Mouse (Mus musculus): ENCODE data around the gene Olfr93. TPM values are rescaled to one million over a fixed set of nuclear protein-coding genes. Genes with fewer than 3 reads are reported as not detected.

Olfr93 gene
- total RNA-seq (2014; rRNA removed) (not detected in 2 replicates), polyA plus RNA-seq (2015; fragmentation: Nextera tagmentation; extraction: Ambion mirVana) (not detected in 2 replicates)

- no peaks in the 10 kb centered on the region for H3K4me1 ChIP-seq (ENCODE audit: insufficient read depth)
- DNase-seq (no peak), ATAC-seq (no peak)
- no peaks in the 10 kb centered on the region for H3K9me3 ChIP-seq (ENCODE audit: low read length)
- H3K27ac ChIP-seq (ENCODE audit: low read depth, low read length): no peak within 1 kb of the TSS
- TF ChIP-seq CTCF (IDR thresholded peaks at IDR 0.05; ENCODE audit: low read depth): no peak
- H3K27me3 ChIP-seq (ENCODE audit: insufficient read depth, low read length): no peaks in the 10 kb centered on the region
- H3K36me3 ChIP-seq (ENCODE audit: insufficient read depth): no peaks in the 10 kb centered on the region
- H3K4me3 ChIP-seq (ENCODE audit: low read depth, low read length): no peak within 1 kb of the TSS
- no peak within 1 kb of the TSS for H3K9ac ChIP-seq
- no peak within 1 kb of the TSS for H3K4me2 ChIP-seq (ENCODE audit: low read depth)
Measured at GRCm38 (mm10) chr17:37161394-37161793, at the start of gene Olfr93. Gene Olfr93, minus strand, starts transcription at chr17:37161494.

GRCm38 (mm10) chr17:37203917-37204236 is 42.6 kb upstream of the Olfr93 start:
- 32% methylated on average over 3 of the region's 3 CpGs for WGBS
- ATAC-seq (no peak), DNase-seq (no peak)
- H3K4me3 ChIP-seq (ENCODE audit: low read depth, low read length): no peak overlapping the region
- no peak overlapping the region for H3K27ac ChIP-seq (ENCODE audit: low read depth, low read length)
- no peaks in the 10 kb centered on the region for H3K4me1 ChIP-seq (ENCODE audit: insufficient read depth)
- no peak overlapping the region for H3K9ac ChIP-seq
- H3K9me3 ChIP-seq (ENCODE audit: low read length): no peaks in the 10 kb centered on the region
- no peak for TF ChIP-seq CTCF (IDR thresholded peaks at IDR 0.05; ENCODE audit: low read depth)
- H3K4me2 ChIP-seq (ENCODE audit: low read depth): no peak overlapping the region
- no peaks in the 10 kb centered on the region for H3K36me3 ChIP-seq (ENCODE audit: insufficient read depth)
- H3K27me3 ChIP-seq (ENCODE audit: insufficient read depth, low read length): no peaks in the 10 kb centered on the region; the same call in 1 of the 2 replicates

- Histone ChIP-seq H3K4me2 (ENCODE audit: low read depth) (no peak overlapping the region), H3K4me1 (ENCODE audit: insufficient read depth) (no peaks in the 10 kb centered on the region), H3K9ac (no peak overlapping the region), H3K27me3 (ENCODE audit: insufficient read depth, low read length) (peaks cover 5% of the 10 kb centered on the region; the same call in 1 of the 2 replicates), H3K9me3 (ENCODE audit: low read length) (no peaks in the 10 kb centered on the region), H3K36me3 (ENCODE audit: insufficient read depth) (no peaks in the 10 kb centered on the region), H3K27ac (ENCODE audit: low read depth, low read length) (no peak overlapping the region), H3K4me3 (ENCODE audit: low read depth, low read length) (no peak overlapping the region)
- WGBS: 1% methylated on average over 4 of the region's 4 CpGs
- ATAC-seq (peak; percentile 92), DNase-seq (peak; percentile 94)
- TF ChIP-seq CTCF (IDR thresholded peaks at IDR 0.05; ENCODE audit: low read depth): peak; percentile 100
Measured at GRCm38 (mm10) chr17:37203206-37203916, 42.1 kb upstream of the Olfr93 start.

- DNase-seq: no peak
- Histone ChIP-seq H3K27me3 (ENCODE audit: insufficient read depth, low read length) (peaks cover 18% of the 10 kb centered on the region), H3K4me3 (ENCODE audit: low read depth, low read length) (no peak within 1 kb of the TSS), H3K27ac (ENCODE audit: low read depth, low read length) (no peak within 1 kb of the TSS), H3K9me3 (ENCODE audit: low read length) (no peaks in the 10 kb centered on the region), H3K9ac (no peak within 1 kb of the TSS), H3K4me1 (ENCODE audit: insufficient read depth) (no peaks in the 10 kb centered on the region), H3K36me3 (ENCODE audit: insufficient read depth) (no peaks in the 10 kb centered on the region), H3K4me2 (ENCODE audit: low read depth) (no peak within 1 kb of the TSS)
- 84% methylated on average over 2 of the region's 2 CpGs for WGBS
- TF ChIP-seq CTCF (IDR thresholded peaks at IDR 0.05; ENCODE audit: low read depth): no peak
- ATAC-seq: no peak
Measured at GRCm38 (mm10) chr17:37200894-37201293, 39.6 kb upstream of the Olfr93 start, which contains the start of gene Olfr94. Gene Olfr94, minus strand, starts transcription at chr17:37200994.

- H3K9me3 ChIP-seq (ENCODE audit: low read length): no peaks in the 10 kb centered on the region
- DNase-seq (peak; percentile 32), ATAC-seq (peak; percentile 90)
- H3K4me1 ChIP-seq (ENCODE audit: insufficient read depth): no peaks in the 10 kb centered on the region
- peaks cover 18% of the 10 kb centered on the region for H3K27me3 ChIP-seq (ENCODE audit: insufficient read depth, low read length)
- peak overlapping the region; percentile 51 for H3K4me3 ChIP-seq (ENCODE audit: low read depth, low read length)
- TF ChIP-seq CTCF (IDR thresholded peaks at IDR 0.05; ENCODE audit: low read depth): no peak; the same call in none of the 2 replicates
- 0 out of 2 replicates have a peak overlapping the region, but pooled peaks have one; percentile 29 for H3K27ac ChIP-seq (ENCODE audit: low read depth, low read length)
- H3K36me3 ChIP-seq (ENCODE audit: insufficient read depth): no peaks in the 10 kb centered on the region
- peak overlapping the region; percentile 94 for H3K4me2 ChIP-seq (ENCODE audit: low read depth)
- H3K9ac ChIP-seq: peak overlapping the region; percentile 51
- WGBS: 1% methylated on average over 77 of the region's 77 CpGs
Measured at GRCm38 (mm10) chr17:37196845-37197724, 35.8 kb upstream of the Olfr93 start.

GRCm38 (mm10) chr17:37194782-37195181 is 33.5 kb upstream of the Olfr93 start:
- H3K36me3 ChIP-seq (ENCODE audit: insufficient read depth): no peaks in the 10 kb centered on the region
- ATAC-seq: no peak
- no peak overlapping the region for H3K27ac ChIP-seq (ENCODE audit: low read depth, low read length)
- no peak overlapping the region for H3K9ac ChIP-seq
- DNase-seq: no peak
- H3K4me2 ChIP-seq (ENCODE audit: low read depth): no peak overlapping the region
- H3K4me1 ChIP-seq (ENCODE audit: insufficient read depth): no peaks in the 10 kb centered on the region
- no peaks in the 10 kb centered on the region for H3K9me3 ChIP-seq (ENCODE audit: low read length)
- no peak overlapping the region for H3K4me3 ChIP-seq (ENCODE audit: low read depth, low read length)
- no peak for TF ChIP-seq CTCF (IDR thresholded peaks at IDR 0.05; ENCODE audit: low read depth)
- peaks cover 18% of the 10 kb centered on the region for H3K27me3 ChIP-seq (ENCODE audit: insufficient read depth, low read length)
- 94% methylated on average over 5 of the region's 5 CpGs for WGBS

- WGBS: 80% methylated on average over 2 of the region's 2 CpGs
- no peaks in the 10 kb centered on the region for H3K4me1 ChIP-seq (ENCODE audit: insufficient read depth)
Measured at GRCm38 (mm10) chr17:37193656-37194055, 32.4 kb upstream of the Olfr93 start, which contains the start of gene Ubd. Gene Ubd, plus strand, starts transcription at chr17:37193892.

More at GRCm38 (mm10) chr17:37193656-37194055, 32.4 kb upstream of the Olfr93 start, which contains the start of gene Ubd:
- peaks cover 16% of the 10 kb centered on the region for H3K27me3 ChIP-seq (ENCODE audit: insufficient read depth, low read length)
- no peaks in the 10 kb centered on the region for H3K36me3 ChIP-seq (ENCODE audit: insufficient read depth)
- TF ChIP-seq CTCF (IDR thresholded peaks at IDR 0.05; ENCODE audit: low read depth): no peak
- H3K27ac ChIP-seq (ENCODE audit: low read depth, low read length): no peak within 1 kb of the TSS
- DNase-seq: no peak
- H3K4me2 ChIP-seq (ENCODE audit: low read depth): no peak within 1 kb of the TSS
- H3K4me3 ChIP-seq (ENCODE audit: low read depth, low read length): no peak within 1 kb of the TSS
- no peak for ATAC-seq
- no peak within 1 kb of the TSS for H3K9ac ChIP-seq
- no peaks in the 10 kb centered on the region for H3K9me3 ChIP-seq (ENCODE audit: low read length)

Data from forebrain, postnatal 0 days (tissue).